Mouse (Mus musculus) liver, adult 2 months (tissue): ENCODE results near the gene Fntb.

Experiments used
- CTCF ChIP-seq: fragments of 200-500 bp; IDR thresholded peaks from 2 replicates; pipeline ENCODE4 v1.5.1; 2011; ENCODE audit warnings: low read depth, low read length, control low read depth
- POLR2A ChIP-seq: fragments of 200-500 bp; IDR thresholded peaks from 2 replicates; pipeline ENCODE4 v1.6.1; 2011; ENCODE audit warnings: low read length, control low read depth; ENCODE audit not compliant: insufficient read depth; ENCODE audit errors: extremely low read depth

GRCm38 (mm10) chr12:76957688-76958087 lies 192.3 kb downstream of the Fntb start:
- TF ChIP-seq CTCF (no peak), POLR2A (no peak)
